Mouse (Mus musculus) right cerebral cortex, adult 2 months (tissue): ENCODE results near the gene Otoa.

Experiments
- DNase-seq, 2 experiments: peaks; one replicate each; pipeline ENCODE4 v3.0.0; 2021 to 2022; ENCODE audit warnings: low spot score in 2 of 2

The Otoa gene

DNA sequence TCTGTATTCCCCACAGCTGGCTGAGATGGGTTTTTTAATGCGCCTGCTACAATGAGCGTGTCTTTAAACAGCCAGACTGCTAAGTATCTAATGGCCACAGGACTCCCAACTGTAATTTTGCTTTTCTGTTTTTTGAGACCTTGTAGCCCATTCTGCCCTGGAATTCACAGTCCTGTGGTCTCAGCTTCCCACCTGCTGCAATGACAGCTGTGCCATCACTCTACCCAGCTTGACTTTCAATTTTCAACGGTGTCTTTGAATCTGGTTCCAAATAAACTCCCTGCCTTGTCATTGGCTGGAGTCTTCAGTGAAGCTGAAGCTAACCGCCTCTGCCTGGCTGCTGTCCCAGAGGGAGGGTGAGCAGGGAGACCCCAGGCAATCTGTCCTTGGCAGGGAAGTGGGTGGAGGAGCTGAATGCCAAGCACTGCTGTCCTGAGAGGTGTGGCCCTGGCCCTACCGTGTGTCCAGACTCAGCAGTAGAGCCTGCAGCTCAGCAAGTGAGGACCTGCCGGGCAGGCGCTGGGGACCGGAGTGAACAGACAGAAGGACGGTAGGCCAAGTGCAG, 1.6 kb downstream of the Otoa start:
- no peak for DNase-seq

DNA sequence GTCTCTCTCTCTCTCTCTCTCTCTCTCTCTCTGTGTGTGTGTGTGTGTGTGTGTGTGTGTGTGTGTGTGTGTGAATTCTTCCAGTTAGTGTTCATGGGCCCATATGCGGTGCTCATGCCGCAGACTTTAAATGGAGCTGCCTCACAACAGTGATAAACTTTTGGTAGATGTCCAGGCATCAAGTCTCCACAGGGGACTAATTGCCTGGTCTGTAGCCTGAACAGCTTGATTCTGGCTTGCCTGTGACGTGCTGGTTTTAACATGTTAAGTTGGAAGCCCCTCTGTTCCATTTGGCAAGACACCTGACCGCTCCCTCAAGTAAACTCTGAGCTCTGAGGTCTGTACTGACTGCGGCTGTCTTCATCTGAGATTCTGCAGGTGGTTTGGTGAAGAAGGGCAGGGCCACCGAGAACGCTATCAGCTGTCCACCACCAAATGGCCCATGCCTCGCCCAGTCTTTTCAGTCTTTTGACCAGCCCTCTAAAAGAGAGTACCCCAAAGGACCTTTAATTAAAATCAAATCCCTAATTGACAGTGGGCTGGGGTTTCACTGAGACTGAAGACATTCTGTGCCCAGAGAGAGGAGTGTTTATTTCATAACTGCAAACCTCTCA, 3.5 kb downstream of the Otoa start:
- no peak for DNase-seq

- DNase-seq = no peak
Observed at GRCm38 (mm10) chr7:121085500-121085899, 4.0 kb downstream of the Otoa start.

- DNase-seq = no peak
Observed at GRCm38 (mm10) chr7:121088745-121089144, 7.3 kb downstream of the Otoa start.

GRCm38 (mm10) chr7:121090748-121091147, 9.3 kb downstream of the Otoa start:
- DNase-seq = no peak

DNA sequence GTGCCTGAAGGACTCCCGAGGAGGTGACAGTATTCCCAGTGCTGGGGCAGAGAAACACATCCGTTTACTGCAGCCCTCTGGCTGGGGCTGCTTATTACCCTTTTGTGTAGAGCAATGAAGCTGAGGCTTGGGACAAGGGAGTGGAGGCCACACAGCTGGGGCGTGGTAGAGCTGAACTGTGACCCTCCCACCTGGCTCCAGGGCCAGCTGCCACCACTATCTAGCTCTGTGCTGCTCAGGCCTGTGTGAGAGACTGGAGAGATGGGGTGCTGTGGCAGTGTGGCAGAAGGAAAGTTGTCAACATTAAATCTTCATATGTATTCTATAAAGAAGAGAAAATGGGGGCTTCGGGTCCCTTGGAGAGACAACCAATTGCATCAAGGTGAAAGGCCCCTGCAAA, 11.6 kb downstream of the Otoa start:
- DNase-seq = no peak

- DNase-seq = no peak
Observed at GRCm38 (mm10) chr7:121098614-121099389, 17.4 kb downstream of the Otoa start.

DNA sequence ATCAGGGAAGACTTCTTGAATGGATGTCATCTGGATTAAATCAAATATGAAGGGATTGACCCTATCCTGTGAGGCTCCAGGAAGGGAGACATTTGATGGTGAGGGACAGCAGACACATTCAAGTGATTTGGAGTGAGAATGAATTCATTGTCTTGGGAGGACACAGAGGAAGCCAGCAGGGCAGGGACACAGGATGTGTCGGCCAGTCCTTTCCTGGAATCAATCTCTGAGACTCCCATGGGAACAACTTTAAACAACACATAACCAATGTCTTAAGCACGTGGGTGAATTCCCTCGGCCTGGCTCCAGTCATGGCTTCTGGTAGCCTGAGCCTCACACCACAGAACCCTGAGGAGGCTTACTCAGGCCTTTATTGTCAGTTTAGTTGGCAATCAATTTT, 26.4 kb downstream of the Otoa start:
- no peak for DNase-seq

DNA sequence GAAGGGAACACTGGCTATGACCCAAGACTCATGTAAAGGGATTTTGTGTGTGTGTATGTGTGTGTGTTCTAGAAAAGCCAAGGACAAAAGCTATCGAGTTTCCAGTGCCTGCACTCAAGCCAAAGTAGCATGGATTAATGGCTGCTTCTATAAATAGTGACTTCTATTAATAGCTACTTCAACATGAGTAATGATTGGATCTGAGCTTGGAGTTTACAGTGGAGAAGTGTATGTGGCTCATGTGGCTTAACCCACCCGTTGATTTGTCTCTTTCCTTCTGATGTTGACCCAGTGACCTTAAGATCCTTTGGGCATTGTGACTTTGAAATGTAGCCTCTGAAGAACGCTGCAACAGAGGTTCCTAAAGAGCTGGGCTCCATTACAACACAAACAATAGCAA, 29.9 kb downstream of the Otoa start:
- no peak for DNase-seq

DNA sequence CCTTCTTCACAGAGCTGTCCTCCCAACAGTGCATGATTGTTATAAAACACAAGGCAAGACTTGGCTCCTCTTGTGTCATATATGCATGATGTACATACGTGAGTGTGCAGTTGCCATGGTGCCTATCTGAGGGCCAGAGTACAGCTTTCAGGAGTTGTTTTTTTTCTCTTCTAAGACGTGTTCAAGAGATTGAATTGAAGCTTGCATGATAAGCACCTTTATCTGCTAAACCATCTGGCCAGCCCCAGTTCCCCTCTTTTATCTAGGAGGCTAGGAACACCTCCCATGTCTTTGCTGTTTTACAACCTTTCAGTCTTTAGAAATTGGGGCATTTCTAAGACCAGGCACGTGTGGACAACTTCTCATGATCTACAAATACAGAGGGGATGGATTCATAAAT, 30.3 kb downstream of the Otoa start:
- DNase-seq = no peak

DNA sequence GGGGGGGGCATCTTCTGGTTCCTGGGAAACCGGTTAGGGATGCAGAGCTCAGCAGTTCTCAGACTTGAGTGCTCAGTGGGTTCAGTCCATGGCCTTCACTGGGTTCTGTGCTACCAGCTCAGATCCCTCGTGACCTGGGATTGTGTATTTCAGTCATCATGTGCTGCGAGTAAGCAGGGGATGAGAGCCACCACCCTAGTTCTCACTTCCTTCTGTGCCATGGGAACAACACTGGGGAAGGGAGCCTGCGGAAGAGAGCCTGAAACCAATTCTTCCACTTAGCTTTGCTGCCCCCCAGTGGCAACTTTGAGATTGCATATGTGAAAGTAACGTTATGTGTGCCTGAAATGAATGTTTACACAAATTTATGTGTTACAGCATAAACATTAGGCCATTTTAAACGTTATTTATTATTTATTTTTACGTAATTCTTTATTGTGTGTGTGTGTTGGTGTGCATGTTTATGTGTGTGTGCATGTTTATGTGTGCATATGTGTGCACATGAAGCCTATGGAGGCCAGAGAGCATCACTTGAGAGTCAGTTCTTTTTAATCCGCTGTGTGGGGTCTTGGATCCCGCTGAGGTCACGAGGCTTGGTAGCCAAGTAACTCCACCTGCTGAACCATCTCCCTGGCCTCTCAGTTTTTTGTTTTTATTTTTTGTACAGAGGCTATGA, 38.8 kb downstream of the Otoa start:
- DNase-seq = peak; percentile 94

DNA sequence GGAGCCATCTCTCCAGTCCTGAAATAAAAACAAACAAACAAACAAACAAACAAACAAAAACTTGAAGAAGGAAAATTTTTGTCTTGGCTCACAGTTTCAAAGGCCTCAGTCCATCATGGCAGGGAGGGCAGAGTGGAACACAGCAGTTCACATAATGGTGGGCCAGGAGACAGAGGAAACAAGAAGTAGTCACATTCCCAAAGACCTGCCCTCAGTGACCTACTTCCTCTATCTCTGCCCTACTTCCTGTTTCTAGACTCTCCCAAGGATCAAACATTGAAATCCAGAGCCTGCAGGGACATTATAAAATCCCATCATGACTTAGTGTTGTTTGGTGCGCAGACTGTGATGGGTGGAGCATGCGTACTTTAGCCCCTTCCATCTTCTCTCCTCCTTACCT, 49.4 kb downstream of the Otoa start:
- no peak for DNase-seq

DNA sequence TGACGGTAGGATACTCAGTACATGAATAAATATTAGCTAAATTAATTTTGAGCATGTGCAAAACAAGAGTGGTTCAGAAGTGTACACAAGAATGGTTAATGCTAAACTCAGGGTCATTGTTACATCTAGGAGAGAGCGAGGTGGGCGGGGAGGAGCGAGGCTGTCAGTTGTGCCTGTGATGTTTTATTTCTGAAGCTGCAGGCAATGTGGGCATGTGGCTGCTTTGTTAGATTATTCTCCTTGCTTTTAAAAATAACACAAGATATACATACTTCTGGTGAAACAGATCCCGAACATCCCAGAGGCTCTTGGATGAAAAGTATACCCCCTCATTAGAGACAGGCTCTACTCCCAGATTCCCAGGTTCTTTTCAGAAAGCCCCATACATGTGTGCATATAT, 59.8 kb downstream of the Otoa start:
- DNase-seq = peak; percentile 8 to 32

DNA sequence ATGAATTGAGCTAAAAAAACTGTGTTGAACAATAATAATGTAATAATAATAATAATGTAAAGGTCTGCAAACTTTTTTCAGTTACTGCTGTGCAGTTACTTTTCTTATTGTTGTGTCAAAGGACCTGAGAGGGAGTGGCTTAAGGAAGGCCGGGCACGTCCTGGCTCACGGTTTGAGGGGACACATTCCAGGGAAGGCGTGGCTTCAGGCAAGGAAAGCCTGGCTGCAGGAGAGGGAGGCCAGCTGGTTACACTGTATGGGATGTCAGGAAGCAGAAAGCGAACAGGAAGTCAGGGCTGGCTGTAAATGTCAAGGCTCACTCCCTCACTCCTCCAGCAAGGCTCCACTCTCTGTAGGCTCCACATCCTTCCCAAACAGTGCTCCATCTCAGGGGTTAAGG, 69.2 kb downstream of the Otoa start:
- no peak for DNase-seq

DNA sequence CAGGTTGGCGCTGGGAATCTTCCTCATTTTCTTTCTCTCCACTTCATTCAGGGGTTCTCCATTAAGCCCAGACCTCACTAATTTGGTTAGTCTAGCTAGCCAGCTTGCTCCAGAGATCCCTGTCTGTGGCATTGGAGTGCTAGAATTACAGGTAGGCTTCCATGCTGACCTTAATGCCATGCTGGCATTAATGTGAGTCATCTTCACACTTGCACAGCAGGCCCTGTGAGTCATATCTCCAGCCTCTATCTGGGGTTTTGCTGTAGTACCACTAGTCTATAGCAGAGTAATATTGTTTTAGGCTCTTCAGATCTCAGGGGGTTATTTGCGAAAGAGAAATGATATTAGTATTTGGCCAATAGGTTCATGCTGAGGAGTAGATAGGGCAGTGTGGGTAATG, 70.7 kb downstream of the Otoa start:
- no peak for DNase-seq

GRCm38 (mm10) chr7:121165616-121166015, 84.2 kb downstream of the Otoa start:
- DNase-seq = no peak

GRCm38 (mm10) chr7:121171888-121172287, 90.4 kb downstream of the Otoa start:
- DNase-seq = no peak

- peak in 1 of 2 experiments; percentile 18 for DNase-seq
Observed at GRCm38 (mm10) chr7:121187201-121187786, 105.8 kb downstream of the Otoa start.

DNA sequence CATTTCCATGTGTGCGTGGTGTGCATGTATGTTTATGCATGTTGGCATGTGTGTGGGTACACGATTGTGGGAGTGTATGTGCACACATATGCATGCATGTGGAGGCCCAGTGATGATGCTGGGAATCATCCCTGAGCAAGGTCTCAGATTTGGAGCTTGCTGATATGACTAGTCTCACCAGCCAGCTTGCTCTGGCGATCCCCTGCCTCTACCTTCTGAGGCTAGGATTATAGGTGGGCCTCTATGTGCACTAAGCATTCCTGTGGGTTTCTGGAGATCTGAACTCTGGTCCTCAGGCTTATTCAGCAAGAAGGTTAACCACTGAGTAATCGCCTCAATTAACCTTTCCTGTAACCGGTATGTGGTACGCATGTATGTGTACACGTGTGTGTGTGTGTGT, 107.5 kb downstream of the Otoa start:
- DNase-seq = no peak

DNA sequence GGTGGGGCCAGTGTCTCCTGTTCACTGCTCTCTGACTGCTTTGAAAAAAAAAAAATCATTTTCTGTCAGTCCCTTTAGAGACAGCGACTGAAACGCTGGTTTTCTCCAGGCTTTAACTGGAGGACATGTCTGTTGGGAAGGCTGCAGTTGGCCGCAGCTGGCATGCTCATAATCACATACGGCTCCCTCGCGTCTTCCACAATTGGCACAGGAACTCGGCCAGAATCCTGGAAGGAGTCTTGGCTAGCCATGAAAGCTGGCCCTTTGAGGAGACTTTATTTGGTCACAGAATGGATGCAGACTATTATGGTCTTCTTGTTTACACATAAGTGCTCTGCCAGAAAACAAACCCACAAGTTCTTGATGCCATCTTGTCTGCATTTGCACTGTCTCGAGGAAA, 117.5 kb downstream of the Otoa start:
- peak; percentile 34 to 57 for DNase-seq

- no peak for DNase-seq
Observed at GRCm38 (mm10) chr7:121211804-121212203, 130.4 kb downstream of the Otoa start.
